Mouse (Mus musculus): ENCODE measurements around the gene Cracr2b.
A peak's percentile ranks its signal among the peaks of the same experiment; 100 is the strongest.

Cracr2b gene

GRCm38 (mm10) chr7:141469901-141470636 lies 9.2 kb downstream of the Cracr2b start:
- DNase-seq (ENCODE audit: low read depth, low spot score), result no peak

- DNase-seq (ENCODE audit: low read depth, low spot score), result no peak
Observed at GRCm38 (mm10) chr7:141470637-141470944, 9.7 kb downstream of the Cracr2b start.

DNA sequence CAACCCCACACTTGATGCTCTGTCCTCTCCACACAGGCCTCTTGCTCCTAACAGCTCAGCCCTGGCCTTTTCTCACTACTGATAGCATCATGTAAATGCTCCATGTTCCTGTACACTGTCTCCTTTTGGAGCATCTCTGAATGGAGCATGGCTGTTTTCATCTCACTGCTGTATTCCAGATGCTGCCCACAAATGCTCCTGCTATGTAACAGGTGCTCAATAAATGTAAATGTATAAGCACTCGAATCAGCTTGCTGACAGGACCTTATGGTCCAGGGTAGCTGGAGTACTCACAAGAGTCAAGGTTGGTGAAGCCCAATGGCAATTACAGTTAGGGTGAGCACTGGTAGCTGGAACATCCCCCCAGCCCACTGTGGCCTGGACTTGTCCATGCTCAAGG lies 10.3 kb downstream of the Cracr2b start:
- DNase-seq (ENCODE audit: low read depth, low spot score), result no peak

DNA sequence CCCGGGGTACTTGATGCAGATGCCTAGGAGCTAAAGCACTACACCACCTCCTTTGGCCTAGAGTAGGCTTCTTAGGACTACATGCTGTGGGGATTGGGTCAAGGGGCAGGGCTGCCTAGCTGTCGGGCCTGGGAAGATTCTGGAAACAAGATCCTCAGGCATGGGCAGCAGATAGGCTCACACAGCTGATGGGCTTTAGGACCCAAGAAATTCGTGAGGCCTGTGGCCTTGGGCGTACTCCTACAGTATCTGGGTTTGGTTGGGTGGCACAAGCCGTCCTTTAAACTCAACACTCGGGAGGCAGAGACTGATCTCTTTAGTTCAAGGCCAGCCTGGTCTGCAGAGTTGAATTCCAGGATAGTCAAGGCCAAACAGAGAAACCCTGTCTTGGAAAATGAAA lies 11.3 kb downstream of the Cracr2b start:
- no peak for DNase-seq (ENCODE audit: low read depth, low spot score)

DNA sequence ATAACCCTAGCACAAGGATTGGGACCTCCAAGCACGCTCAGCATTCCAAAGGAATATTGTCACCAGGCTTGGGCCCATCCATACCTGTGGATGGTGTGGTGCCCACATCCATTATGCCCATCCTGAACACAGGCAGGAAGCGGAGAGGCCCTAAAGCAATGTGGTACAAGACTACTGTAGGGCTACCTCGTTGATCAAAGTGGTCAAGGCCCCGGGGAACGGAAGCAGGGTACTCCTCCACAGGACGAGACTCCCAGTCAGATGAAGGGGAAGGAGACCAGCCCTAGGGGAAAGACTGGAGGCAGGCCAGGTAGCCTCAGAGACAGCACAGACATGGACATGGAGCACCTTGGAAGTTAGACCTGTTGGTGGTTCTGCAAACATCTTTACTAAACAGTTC lies 11.9 kb downstream of the Cracr2b start:
- DNase-seq (ENCODE audit: low read depth, low spot score), result no peak

DNA sequence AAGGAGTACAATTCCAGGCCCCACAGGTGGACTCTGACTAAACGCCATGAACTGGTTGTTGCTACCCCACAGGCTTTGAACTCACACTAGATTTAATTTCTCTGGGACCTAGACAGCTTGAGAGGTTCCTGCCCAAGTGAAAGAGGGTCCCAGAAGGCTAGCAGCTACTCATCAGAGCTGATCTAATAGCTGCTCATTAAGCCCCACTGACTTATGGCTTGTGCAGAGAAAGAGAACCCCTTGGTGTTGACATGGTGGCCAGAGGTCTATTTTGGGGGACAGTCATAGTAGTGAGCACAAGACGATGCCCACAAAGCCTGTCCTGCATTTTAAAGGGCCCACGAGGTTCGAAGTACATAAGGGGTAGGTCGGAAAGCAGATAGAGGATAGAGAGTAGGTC lies 13.3 kb downstream of the Cracr2b start:
- no peak for DNase-seq (ENCODE audit: low read depth, low spot score)

GRCm38 (mm10) chr7:141475011-141475804 lies 14.3 kb downstream of the Cracr2b start, which contains the start of the genes Polr2l and Tspan4:
TSS of gene Polr2l (minus strand) at chr7:141475132.
TSS of gene Tspan4 (plus strand) at chr7:141475240.
- DNase-seq (ENCODE audit: low read depth, low spot score), result no peak

DNA sequence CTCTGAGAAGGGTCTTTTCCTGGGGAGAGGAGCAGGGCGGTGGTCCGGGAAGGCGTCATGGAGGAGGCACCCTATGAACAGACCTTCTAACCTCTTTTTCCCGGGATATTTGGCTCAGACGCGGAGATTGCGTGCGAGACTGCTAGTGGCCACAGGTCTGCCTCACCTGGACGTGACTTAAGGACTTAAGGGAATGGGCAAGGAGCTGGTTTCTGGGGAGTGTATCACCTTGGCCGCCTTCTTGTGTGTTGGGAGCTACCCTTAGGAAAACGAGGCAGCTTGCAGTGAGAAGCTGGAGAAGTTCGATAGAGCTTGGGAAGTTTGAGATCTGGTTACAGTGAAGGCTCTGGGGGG lies 14.9 kb downstream of the Cracr2b start:
- DNase-seq (ENCODE audit: low read depth, low spot score), result no peak

GRCm38 (mm10) chr7:141476226-141476980 lies 15.5 kb downstream of the Cracr2b start:
- no peak for DNase-seq (ENCODE audit: low read depth, low spot score)

GRCm38 (mm10) chr7:141476981-141477370 lies 16.1 kb downstream of the Cracr2b start:
- DNase-seq (ENCODE audit: low read depth, low spot score), result no peak

DNA sequence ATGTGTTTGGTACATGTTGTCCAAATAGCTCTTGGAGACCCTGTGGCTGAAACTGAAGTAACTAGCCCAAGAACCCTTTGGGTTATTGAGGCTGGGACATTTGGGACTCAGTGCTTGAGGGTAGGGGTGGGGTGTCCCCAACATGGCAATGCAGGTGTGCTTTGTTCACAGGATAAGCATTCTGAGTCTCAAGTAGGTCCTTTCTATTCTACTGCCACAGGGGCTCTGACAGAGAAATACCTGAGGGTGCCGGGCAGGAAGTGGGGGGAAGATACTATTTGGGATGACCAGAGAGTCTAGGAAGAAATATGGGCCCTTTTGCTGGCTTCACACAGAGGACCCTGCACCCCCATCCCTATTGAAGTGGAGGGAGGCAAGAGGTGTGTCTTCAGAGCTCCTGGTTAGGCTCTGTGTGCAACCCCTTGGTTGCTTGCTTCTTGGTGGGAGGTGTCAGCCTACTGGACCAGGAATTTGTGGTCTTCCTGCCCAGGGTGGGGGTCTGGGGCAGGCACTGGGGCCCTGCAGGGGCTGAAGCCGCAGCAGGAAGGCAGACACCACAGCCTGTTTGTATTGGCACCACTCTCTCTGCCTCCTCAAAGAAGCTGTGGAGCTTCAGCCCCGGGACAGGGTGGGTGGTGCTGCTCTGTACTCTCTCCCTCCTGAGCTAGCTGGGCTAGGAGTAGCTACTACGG lies 16.8 kb downstream of the Cracr2b start:
- no peak for DNase-seq (ENCODE audit: low read depth, low spot score)

GRCm38 (mm10) chr7:141478270-141478748 lies 17.4 kb downstream of the Cracr2b start:
- DNase-seq (ENCODE audit: low read depth, low spot score), result no peak

GRCm38 (mm10) chr7:141480842-141481497 lies 20.1 kb downstream of the Cracr2b start:
- DNase-seq (ENCODE audit: low read depth, low spot score), result peak; percentile 65

DNA sequence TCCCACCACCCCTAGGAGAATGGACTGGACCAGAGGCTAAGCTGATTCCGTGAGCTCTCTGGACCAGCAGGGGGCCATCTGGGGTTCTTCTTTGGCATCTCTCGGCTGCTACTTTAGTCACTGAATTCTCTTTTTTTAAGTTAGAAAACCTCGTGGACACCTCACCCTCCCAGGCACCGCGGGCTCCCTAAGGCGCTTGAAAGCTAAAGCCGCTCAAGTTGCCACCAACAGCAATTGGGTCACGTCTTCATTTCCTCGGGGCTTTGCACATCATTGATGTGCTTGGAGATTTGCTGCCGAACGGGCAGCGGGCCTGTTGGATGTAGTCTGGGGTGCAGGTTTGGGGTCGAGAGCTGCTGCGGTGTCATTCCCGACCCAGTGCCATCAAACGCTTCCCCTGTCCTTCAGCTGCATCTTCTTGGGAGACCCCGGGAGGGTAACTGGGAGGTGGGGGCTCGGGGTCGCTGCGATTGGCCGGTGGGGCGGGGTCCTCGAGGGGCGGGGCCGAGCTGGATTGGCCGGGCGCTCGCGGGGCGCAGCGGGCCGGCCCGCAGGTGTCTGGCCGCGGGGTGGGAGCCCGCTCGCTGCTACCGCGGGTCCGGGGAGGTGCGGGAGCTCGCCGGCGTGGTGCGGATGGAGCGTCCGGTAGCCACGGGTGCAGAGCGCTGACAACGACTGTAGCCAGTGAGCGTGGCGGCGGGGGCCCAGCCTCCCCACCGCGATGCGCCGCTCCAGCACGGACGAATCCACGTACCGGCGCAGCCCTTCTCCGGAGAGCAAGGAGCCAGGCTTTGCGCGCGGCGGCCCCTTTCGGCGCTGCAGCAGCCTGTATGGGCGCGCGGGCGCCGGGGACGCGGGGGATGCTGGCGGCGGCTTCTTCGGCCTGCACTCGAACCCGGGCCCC lies 20.9 kb downstream of the Cracr2b start:
- no peak for DNase-seq (ENCODE audit: low read depth, low spot score)

DNA sequence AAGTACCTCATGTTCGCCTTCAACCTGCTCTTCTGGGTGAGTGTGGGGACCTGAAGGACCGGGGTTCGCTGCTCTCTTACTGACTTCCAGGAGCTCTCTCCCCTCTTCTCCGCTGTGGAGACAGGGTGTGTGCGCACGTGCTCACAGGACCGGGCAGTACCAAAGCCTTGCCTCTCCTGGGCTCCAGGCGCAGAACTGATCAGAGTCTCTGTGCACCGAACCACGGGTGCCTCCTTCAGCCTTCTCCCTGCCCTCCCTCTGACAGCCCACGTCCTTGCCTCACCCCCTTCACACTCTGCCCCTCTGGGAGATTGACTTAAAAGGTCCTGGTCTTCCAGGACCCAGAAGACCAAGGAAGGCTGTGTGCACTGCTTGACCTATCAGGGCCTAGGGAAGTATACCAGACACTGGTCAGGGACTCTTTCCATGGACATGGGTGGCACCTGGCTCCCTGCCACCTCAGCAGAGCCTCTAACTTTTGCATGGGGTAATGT lies 21.7 kb downstream of the Cracr2b start:
- no peak for DNase-seq (ENCODE audit: low read depth, low spot score)

DNA sequence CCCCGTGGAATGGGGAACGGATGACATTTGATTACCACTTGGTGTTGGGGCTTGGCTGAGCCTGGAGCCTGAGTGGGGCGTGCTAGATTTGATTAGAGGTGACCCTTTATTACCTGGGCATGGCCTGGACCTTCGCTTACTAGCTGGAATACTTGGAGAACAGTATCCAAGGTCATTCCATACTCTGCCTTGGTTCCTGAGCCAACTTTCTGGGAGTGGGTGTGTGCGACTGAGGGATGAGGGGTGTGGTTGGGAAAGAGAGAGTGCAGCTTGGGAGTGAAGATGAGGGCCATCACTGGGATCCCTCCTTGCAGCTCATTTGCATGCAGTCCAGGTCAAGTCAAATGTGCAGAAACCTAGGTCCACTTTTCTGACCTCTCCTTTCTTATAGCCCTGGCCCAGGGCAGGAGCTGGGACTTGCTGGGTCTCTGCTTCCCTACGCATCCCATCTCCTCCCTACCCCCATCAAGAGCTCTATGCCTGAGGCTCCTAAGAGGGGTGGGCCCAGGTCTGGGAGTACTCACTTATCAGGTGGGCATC lies 22.3 kb downstream of the Cracr2b start:
- DNase-seq (ENCODE audit: low read depth, low spot score), result no peak

DNA sequence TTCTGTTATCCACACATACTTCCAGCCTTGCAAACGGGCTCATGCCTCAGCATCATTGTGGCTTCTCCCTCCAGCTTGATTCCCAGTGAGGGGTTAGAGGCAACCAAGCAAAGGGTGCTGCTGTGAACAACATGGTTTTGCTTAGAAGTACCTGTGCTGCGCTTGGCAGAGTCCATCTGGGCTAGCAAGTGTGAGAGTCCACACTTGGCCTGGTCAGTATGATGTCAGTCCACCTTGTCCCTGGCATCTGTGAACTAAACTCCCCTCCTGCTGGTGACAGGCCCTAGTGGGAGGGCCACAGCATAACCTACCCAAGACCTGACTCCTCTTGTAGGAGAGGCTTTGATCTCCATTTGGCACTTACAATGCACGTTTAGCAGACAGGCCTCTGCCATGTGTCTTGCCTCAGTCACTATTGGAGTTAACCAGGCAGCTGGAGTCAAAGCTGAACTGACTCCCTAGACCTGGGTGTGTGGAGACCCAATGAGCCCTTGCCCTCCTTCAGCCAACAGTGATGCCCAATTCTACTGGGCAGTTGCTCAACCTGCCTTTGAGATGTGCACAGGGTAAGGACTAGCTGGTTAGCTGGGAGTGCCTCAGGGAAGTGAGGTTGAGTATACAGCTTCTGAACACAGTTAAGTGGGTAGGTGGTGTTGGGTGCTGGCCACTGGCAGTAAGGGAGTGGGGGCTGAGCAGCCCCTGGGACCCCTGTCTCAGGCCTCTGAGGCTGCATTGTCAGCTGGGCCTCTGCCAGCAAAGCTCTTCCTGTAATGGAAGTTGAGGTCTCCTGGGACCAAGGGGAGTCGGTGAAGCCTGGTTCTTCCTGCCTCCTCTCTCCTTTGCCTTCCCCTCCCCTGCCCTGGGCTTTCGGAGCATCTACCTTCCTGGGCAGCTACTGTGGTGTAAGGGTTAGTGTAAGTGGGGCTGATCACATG lies 23.6 kb downstream of the Cracr2b start:
- DNase-seq (ENCODE audit: low read depth, low spot score), result no peak

GRCm38 (mm10) chr7:141485186-141485585 lies 24.3 kb downstream of the Cracr2b start:
- no peak for DNase-seq (ENCODE audit: low read depth, low spot score)

- DNase-seq (ENCODE audit: low read depth, low spot score), result no peak
Observed at GRCm38 (mm10) chr7:141485606-141486005, 24.7 kb downstream of the Cracr2b start.
